Mouse (Mus musculus): ENCODE data around the gene Eps8l2.

GRCm38 (mm10) chr7:141319446-141319845 lies 19.2 kb upstream of the Eps8l2 start:
- TF ChIP-seq CTCF (IDR thresholded peaks at IDR 0.05; ENCODE audit: low read depth, low read length): no peak
- no peak for TF ChIP-seq GATA1 (IDR thresholded peaks at IDR 0.05; ENCODE audit: borderline replicate concordance, low read length)
